Mouse (Mus musculus) midbrain, embryonic 11.5 days (tissue): Measurements from ENCODE around the gene Tnfsf10. TPM values are rescaled to one million over a fixed set of nuclear protein-coding genes. Genes with fewer than 3 reads are reported as not detected.

Source experiments
- ATAC-seq: fragments of 200-750 bp; cut with Nextera tagmentation; 2 replicates; pipeline ENCODE4 v1.8.0; 2017; ENCODE audit warnings: moderate TSS enrichment, moderate library complexity; ENCODE audit not compliant: low FRiP score
- DNase-seq: peaks from one replicate; pipeline ENCODE4 v3.0.0; 2015; ENCODE audit warnings: low spot score; ENCODE audit errors: missing footprints
- H3K27ac ChIP-seq: fragments of 300-500 bp; sonication (generic); 2 replicates; pipeline ENCODE4 v1.5.1; 2014; ENCODE audit warnings: low read depth, low read length
- H3K27me3 ChIP-seq: fragments of 300-500 bp; sonication (generic); 2 replicates; pipeline ENCODE4 v1.6.1; 2014; ENCODE audit warnings: mild to moderate bottlenecking, low read length, moderate library complexity, mixed read lengths; ENCODE audit not compliant: control insufficient read depth, insufficient read depth
- H3K36me3 ChIP-seq: fragments of 300-500 bp; sonication (generic); 2 replicates; pipeline ENCODE4 v1.6.1; 2014; ENCODE audit warnings: mild to moderate bottlenecking, low read length, moderate library complexity, mixed read lengths; ENCODE audit not compliant: control insufficient read depth, insufficient read depth
- H3K4me1 ChIP-seq: fragments of 300-500 bp; sonication (generic); 2 replicates; pipeline ENCODE4 v1.6.1; 2014; ENCODE audit warnings: low read length; ENCODE audit not compliant: control insufficient read depth, insufficient read depth
- H3K4me2 ChIP-seq: fragments of 300-500 bp; sonication (generic); 2 replicates; pipeline ENCODE4 v1.6.1; 2014; ENCODE audit warnings: mild to moderate bottlenecking, moderate library complexity
- H3K4me3 ChIP-seq: fragments of 300-500 bp; sonication (generic); 2 replicates; pipeline ENCODE4 v1.5.1; 2014; ENCODE audit warnings: low read depth, low read length
- H3K9ac ChIP-seq: fragments of 300-500 bp; sonication (generic); 2 replicates; pipeline ENCODE4 v1.6.1; 2014; ENCODE audit warnings: low read length
- H3K9me3 ChIP-seq: fragments of 300-500 bp; sonication (generic); 2 replicates; pipeline ENCODE4 v1.6.1; 2016; ENCODE audit warnings: low read length; ENCODE audit not compliant: control insufficient read depth
- WGBS: fragments of 180-500 bp; shearing (Covaris S2); extraction: QIAGEN DNeasy Blood & Tissue Kit; methylation state at CpG from one replicate; pipeline ENCODE4 v1.1.7; 2014; 5-methylcytosine and 5-hydroxymethylcytosine counted together
- polyA plus RNA-seq: library from polyadenylated mRNA; unstranded; fragments of >200 nt; fragmentation: Nextera tagmentation; extraction: Ambion mirVana; gene quantifications from 2 replicates; pipeline ENCODE4 v1.2.1, GENCODE M21; 2014

Gene Tnfsf10
- polyA plus RNA-seq, 1 experiment from 2014 or later, result not detected

DNA sequence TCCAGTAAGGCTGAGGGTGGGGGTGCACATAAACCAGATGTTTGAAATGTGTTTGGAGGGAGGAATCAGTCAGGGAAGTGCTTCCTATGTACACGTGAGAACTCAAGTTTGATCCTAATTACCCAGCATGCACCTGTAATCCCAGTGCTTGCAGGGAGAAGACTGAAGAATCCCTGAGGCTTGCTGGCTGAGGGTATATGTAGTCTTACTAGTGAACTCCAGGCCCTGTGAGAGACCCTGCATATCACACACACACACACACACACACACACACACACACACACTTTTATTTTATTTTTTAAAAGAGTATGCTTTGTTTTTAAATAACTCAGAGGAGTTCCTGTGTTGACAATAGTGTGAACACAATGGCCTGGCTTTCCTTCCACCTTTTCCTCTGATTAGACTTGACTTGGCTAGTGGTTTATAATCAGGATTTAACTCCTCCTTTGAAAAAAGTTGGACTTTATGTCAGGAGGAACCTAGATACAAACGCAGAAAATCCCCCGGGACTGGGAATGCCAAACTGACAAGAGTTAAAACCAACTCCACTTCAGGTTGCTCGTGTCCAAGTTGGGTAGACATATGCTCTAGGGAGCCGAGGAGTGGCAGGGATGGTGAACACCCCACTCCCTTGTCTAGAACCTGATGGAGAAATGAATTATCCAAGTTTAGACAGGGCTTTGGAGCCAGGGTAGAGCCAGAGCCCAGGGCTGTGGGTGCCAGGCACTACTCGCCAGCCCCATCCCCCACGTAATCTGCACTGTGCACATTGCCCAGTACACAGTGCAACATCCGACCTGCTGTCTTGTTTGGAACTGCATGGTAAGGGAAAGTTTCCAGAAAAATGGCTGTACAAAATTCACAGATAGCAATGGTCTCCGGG lies 4.0 kb downstream of the Tnfsf10 start:
- H3K4me2 ChIP-seq, result no peak overlapping the region
- no peak overlapping the region for H3K27ac ChIP-seq
- no peaks in the 10 kb centered on the region for H3K27me3 ChIP-seq
- H3K36me3 ChIP-seq, result no peaks in the 10 kb centered on the region
- H3K9me3 ChIP-seq, result no peaks in the 10 kb centered on the region
- WGBS, result 83% methylated on average over 9 of the region's 9 CpGs
- no peak for ATAC-seq
- H3K4me1 ChIP-seq, result no peaks in the 10 kb centered on the region
- no peak overlapping the region for H3K9ac ChIP-seq
- no peak for DNase-seq
- no peak overlapping the region for H3K4me3 ChIP-seq

- ATAC-seq (no peak), DNase-seq (no peak)
- Histone ChIP-seq H3K4me1 (no peaks in the 10 kb centered on the region), H3K27me3 (no peaks in the 10 kb centered on the region), H3K9me3 (no peaks in the 10 kb centered on the region), H3K4me3 (no peak overlapping the region), H3K9ac (no peak overlapping the region), H3K36me3 (no peaks in the 10 kb centered on the region), H3K27ac (no peak overlapping the region), H3K4me2 (no peak overlapping the region)
- 90% methylated on average over 9 of the region's 9 CpGs for WGBS
Measured at GRCm38 (mm10) chr3:27322591-27322990, 5.8 kb downstream of the Tnfsf10 start.

- ATAC-seq (no peak), DNase-seq (no peak)
- no peaks in the 10 kb centered on the region for H3K27me3 ChIP-seq
- 83% methylated on average over 5 of the region's 5 CpGs for WGBS
- no peak overlapping the region for H3K4me2 ChIP-seq
- H3K9me3 ChIP-seq, result no peaks in the 10 kb centered on the region
- no peaks in the 10 kb centered on the region for H3K4me1 ChIP-seq
- no peak overlapping the region for H3K9ac ChIP-seq
- H3K27ac ChIP-seq, result no peak overlapping the region
- no peaks in the 10 kb centered on the region for H3K36me3 ChIP-seq
- H3K4me3 ChIP-seq, result no peak overlapping the region
Measured at GRCm38 (mm10) chr3:27323551-27323950, 6.7 kb downstream of the Tnfsf10 start.

DNA sequence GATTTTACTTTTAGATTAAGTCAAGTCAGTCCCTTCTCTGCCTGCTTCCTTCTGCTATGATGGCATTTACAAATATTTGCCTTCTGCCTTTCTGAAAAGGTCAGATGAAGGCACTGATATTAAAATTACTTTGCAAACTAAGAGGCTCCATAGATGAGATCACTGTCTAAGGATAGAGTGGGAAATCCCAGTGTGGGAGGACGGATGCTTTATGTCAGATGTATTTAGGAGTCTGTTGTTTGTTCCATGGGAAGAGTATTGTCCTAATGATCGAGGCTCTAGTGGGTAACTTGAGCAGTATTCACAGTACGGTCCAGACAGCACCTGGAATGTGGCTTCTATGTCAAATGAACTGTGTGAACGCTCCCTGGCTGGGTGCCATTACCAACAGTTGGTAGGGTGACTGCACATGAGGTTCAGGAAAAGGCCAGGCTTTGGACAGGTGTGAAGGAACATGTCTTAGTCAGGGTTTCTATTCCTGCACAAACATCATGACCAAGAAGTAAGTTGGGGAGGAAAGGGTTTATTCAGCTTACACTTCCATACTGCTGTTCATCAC lies 9.9 kb downstream of the Tnfsf10 start:
- DNase-seq (no peak), ATAC-seq (no peak)
- Histone ChIP-seq H3K4me2 (no peak overlapping the region), H3K9ac (no peak overlapping the region), H3K4me3 (no peak overlapping the region), H3K9me3 (no peaks in the 10 kb centered on the region), H3K27ac (no peak overlapping the region), H3K27me3 (no peaks in the 10 kb centered on the region), H3K4me1 (no peaks in the 10 kb centered on the region), H3K36me3 (no peaks in the 10 kb centered on the region)
- 87% methylated on average over 4 of the region's 4 CpGs for WGBS

DNA sequence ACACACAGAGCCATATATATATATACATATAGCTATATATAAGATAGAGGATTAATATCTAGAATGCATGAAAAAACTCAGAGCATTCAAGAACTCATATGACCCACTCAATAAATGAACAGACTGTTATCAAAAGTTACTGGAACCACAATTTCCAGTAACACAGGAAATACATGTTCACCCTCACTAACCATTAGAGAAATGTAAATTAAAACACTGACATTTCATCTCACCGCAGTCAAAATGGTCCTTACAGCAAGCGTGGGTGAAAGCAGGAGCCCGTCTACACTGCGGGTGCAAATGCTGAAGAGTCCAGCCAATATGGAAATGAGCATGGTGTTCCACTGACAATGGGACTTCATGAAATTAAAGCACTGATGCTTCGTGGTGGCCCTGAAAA lies 13.9 kb downstream of the Tnfsf10 start:
- no peak overlapping the region for H3K4me2 ChIP-seq
- WGBS, result 93% methylated on average over 5 of the region's 5 CpGs
- no peaks in the 10 kb centered on the region for H3K9me3 ChIP-seq
- H3K36me3 ChIP-seq, result no peaks in the 10 kb centered on the region
- no peak for DNase-seq
- ATAC-seq, result no peak
- no peak overlapping the region for H3K4me3 ChIP-seq
- H3K27me3 ChIP-seq, result no peaks in the 10 kb centered on the region
- H3K27ac ChIP-seq, result no peak overlapping the region
- H3K9ac ChIP-seq, result no peak overlapping the region
- no peaks in the 10 kb centered on the region for H3K4me1 ChIP-seq

GRCm38 (mm10) chr3:27338437-27338836 lies 21.6 kb downstream of the Tnfsf10 start:
- H3K27ac ChIP-seq, result no peak overlapping the region
- no peak overlapping the region for H3K4me2 ChIP-seq
- H3K36me3 ChIP-seq, result no peaks in the 10 kb centered on the region
- no peaks in the 10 kb centered on the region for H3K27me3 ChIP-seq
- H3K4me3 ChIP-seq, result no peak overlapping the region
- H3K9me3 ChIP-seq, result no peaks in the 10 kb centered on the region
- DNase-seq (peak; percentile 89), ATAC-seq (no peak)
- WGBS, result 34% methylated on average over 6 of the region's 6 CpGs
- H3K4me1 ChIP-seq, result no peaks in the 10 kb centered on the region
- no peak overlapping the region for H3K9ac ChIP-seq

DNA sequence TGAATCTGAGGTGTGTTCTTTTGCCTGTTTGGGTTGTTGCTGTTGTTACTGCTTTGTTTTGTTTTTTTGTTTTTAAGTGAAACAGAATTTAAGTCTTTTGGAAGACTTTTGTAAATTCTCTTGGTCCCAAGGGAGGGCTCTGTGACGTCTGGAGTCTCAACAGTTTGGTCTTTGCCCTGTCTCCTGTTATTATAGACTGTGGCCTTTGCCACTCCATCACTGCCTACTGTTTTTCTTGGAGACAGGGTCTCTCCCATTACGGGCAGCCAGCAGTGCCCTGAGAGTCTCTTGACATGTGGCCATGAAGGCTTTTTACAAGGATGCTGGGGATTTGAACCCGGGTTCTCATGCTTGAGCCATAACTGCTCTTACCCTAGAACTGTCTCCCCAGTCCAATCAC lies 22.1 kb downstream of the Tnfsf10 start:
- Histone ChIP-seq H3K4me2 (no peak overlapping the region), H3K27ac (no peak overlapping the region), H3K36me3 (no peaks in the 10 kb centered on the region), H3K9me3 (no peaks in the 10 kb centered on the region), H3K27me3 (no peaks in the 10 kb centered on the region), H3K4me3 (no peak overlapping the region), H3K9ac (no peak overlapping the region), H3K4me1 (no peaks in the 10 kb centered on the region)
- ATAC-seq (no peak), DNase-seq (no peak)
- WGBS, result 80% methylated on average over 3 of the region's 3 CpGs

DNA sequence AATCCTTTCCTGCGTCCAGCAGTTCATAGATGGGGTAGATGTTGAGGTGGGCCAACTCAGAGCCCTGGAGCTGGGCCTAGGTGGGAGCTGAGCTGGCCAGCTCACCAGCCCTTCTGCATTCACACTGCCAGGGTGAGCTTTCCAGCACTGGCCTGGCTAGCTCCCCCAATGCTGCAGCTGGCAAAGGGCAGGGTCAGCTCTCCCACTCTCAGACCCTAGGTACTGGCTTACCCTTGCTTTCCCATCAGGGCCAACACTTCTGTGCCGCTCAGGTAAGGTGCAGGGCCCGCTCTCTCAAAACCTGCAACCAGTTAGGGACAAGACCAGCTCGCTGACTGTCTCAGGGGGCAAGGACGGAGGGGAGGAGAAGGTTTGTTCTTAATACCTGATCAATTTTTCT lies 23.9 kb downstream of the Tnfsf10 start:
- Histone ChIP-seq H3K27ac (no peak overlapping the region), H3K4me1 (no peaks in the 10 kb centered on the region), H3K4me3 (no peak overlapping the region), H3K9ac (no peak overlapping the region), H3K9me3 (no peaks in the 10 kb centered on the region), H3K36me3 (no peaks in the 10 kb centered on the region), H3K4me2 (no peak overlapping the region), H3K27me3 (no peaks in the 10 kb centered on the region)
- ATAC-seq, result no peak
- WGBS, result 94% methylated on average over 5 of the region's 5 CpGs
- DNase-seq, result no peak

- no peak for DNase-seq
- Histone ChIP-seq H3K9me3 (no peaks in the 10 kb centered on the region), H3K4me2 (no peak overlapping the region), H3K4me3 (no peak overlapping the region), H3K27ac (no peak overlapping the region), H3K4me1 (no peaks in the 10 kb centered on the region), H3K27me3 (no peaks in the 10 kb centered on the region), H3K36me3 (no peaks in the 10 kb centered on the region), H3K9ac (no peak overlapping the region)
- whole genome bisulfite sequencing, result 60% methylated on average over 6 of the region's 6 CpGs
- ATAC-seq, result peak; percentile 52; the same call in 1 of the 2 replicates
Measured at GRCm38 (mm10) chr3:27342462-27342861, 25.6 kb downstream of the Tnfsf10 start.
